Mouse (Mus musculus) skeletal muscle tissue, adult 2 months (tissue): Measurements from ENCODE around the gene Saal1.
"Not testable (repeated sequence)": the region's sequence is repeated elsewhere in the genome, so short reads cannot be mapped to it uniquely, and the experiment has no call there.

Experiments
- DNase-seq: peaks from one replicate; pipeline ENCODE4 v3.0.0-alpha.2; 2012; ENCODE audit warnings: low read depth, low spot score

Saal1 gene

DNA sequence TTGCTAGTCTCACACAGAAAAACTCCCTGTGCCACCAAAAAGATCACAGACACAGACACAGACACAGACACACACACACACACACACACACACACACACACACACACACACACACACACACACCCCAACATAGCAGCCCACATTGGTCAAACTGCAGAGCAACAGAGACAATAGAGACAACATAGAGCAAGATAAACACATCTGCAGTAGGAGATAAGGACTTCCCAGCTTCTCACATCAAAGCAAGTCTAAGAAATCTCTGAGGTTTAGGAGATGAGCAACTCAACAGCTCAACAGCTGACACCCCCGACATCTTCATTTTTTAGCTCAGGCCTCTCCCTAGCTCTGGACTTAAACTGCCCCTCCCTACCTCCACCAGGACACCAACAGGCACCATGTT lies 13.7 kb downstream of the Saal1 start:
- DNase-seq = no peak

DNA sequence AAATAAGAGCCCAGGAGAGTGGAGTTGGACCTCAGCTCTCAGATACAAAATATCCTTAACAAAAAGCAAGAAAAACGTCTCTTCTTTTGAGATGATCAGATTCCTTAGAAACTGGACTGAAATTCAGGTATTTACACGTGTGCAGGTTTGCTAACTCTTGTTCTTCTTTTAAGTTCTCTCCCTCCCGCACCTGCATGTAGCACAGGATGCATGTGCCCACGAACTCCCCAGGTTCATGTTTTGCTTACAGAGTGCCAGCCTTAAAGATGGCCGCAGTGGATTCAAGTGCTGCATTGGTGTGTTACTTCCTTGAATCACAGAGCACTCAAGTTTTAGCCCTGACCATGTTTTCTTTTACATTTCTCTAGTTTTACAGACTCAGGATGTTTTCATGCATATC lies 23.7 kb downstream of the Saal1 start:
- DNase-seq = no peak

GRCm38 (mm10) chr7:46680732-46681131 lies 29.7 kb downstream of the Saal1 start:
- DNase-seq = no peak

GRCm38 (mm10) chr7:46679044-46679443 lies 31.4 kb downstream of the Saal1 start:
- DNase-seq = not testable (repeated sequence)

DNA sequence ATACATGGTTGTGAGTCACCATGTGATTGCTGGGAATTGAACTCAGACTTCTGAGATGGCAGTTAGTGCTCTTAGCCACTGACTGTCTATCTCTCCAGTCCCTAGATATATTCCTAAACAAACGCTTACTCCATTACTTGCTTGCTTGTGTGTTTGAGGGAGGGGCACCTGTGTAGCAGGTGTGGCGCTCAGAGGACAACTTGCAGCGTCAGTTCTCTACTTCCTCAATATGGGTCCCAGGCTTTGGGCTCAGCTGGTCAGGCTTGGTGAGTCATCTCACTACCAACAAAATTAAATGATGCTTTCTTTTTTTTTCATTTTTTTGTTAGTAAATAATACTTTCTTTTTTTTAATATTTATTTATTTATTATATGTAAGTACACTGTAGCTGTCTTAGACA lies 32.1 kb downstream of the Saal1 start:
- no peak for DNase-seq

DNA sequence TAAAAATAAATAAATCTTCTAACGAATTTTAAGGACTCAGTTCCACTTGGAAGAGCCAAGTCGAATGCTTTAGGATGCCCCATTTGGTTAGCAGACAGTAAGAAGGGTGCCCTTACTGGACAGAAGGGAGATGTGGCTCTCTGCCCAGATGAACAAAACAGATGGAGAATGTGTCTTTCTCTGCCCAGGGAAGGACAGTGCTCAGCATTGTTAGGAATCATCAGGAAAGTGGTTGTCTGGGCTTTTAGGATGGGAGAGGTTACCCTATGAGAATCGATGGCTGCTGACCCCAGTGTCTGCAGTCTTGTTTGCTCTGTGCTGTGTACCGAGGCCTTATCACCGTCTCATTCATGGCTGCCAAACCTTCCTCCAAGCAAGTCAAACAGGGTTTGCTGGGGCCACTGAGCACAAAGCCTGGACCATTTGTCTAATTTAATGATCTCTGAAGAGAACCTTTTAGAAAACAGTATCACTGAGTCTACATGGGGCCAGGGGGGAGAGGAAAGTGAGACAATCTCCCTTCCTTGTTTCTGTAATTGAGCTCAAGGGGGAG lies 33.6 kb downstream of the Saal1 start:
- DNase-seq = no peak

- no peak for DNase-seq
These were observed 34.6 kb downstream of the Saal1 start for GRCm38 (mm10) chr7:46675886-46676285.

DNA sequence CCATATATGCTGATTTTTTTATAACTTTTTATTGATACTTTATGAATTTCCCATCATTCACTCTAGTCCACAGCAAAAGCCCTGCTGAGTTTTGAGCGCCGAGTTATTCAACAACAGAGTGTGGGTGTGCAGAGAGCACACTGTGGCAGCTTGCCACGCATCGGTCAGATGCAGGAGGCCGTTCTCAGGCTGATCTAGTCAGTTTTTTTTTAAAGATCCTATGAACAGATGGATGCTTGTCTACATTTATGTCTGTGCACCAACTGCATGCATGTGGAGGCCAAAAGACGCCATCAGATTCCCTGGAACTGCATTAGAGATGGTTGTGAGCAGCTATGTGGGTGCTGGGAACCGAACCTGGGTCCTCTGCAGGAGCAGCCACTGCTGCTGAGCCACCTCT lies 35.4 kb downstream of the Saal1 start:
- no peak for DNase-seq

DNA sequence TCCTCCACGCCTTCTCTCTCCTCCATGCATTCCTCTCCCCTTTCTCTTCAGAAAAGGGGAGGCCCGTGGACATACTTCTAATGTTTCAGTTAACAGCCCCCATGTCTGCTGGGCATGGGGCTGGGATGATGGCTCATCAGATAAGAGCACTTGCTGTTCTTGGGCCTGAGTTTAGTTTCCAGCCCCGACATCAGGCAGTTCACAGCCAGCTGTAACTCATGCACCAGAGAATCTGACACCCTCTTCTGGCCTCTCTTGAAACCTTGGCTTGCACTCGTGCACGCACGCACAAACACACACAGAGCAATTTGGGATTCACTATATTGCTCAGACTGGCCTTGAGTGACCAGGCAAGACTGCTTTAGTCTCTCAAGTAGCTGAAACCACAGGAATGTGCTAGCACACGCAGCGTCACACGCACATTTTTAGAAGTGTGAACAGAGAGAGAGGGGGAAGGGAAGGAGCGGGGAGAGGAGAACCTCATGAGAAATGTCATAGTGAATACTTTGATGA lies 38.3 kb downstream of the Saal1 start, which contains the start of gene Tph1:
Gene Tph1, minus strand, starts transcription at position 378 of the 513 bp plus-strand sequence.
- peak; percentile 69 for DNase-seq

- no peak for DNase-seq
These were observed 43.2 kb downstream of the Saal1 start for GRCm38 (mm10) chr7:46667256-46667655.

DNA sequence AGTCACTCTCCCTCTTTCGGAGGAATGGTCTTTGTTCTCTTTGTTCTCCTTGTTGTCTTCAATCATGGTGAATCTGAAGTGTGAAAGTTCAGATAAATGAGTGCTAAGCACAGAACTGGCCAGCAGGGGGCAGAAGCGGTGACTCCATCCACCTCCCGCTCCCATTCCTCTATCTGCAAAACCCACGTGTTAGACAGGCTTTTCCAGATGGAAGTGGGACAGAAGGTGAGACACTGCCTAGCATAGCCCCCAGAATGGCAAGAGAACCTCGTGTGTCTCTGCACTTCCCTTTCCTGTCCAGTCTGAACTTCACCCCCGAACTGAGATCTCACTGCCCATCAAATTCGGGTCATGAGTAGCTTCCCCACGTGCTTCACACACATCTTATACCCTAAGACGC lies 45.2 kb downstream of the Saal1 start:
- DNase-seq = no peak

DNA sequence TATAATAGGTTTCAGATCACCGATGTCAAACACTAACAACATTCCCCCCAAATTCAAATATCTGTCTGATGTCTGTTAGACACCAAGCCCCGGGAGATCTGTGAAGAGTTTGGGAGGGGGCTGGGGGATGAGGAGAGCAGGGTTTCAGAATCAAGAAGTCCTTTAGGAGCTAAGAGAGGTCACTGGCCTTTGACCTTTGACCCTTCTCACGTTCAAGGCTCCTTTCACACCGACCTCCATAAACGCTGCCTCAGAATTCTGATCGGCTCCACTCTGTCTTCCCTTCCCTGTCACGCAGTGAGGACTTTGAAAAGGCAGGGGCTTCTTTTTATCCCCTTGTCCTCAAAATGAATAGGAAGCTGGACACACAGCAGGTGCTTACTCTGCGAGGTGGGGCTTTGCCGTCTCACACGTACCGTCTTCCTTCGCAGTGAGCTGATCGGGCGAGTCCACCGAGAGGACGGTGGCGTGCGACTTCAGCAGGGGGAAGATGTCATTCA lies 48.8 kb downstream of the Saal1 start:
- DNase-seq = no peak

GRCm38 (mm10) chr7:46652279-46652678 lies 58.2 kb downstream of the Saal1 start:
- DNase-seq = no peak

- DNase-seq = not testable (repeated sequence)
These were observed 60.2 kb downstream of the Saal1 start for GRCm38 (mm10) chr7:46650231-46650630.

- DNase-seq = no peak
These were observed 61.9 kb downstream of the Saal1 start for GRCm38 (mm10) chr7:46648431-46649140.

- DNase-seq = no peak
These were observed 67.3 kb downstream of the Saal1 start for GRCm38 (mm10) chr7:46643172-46643571.

GRCm38 (mm10) chr7:46640062-46640461 lies 70.4 kb downstream of the Saal1 start:
- DNase-seq = no peak

DNA sequence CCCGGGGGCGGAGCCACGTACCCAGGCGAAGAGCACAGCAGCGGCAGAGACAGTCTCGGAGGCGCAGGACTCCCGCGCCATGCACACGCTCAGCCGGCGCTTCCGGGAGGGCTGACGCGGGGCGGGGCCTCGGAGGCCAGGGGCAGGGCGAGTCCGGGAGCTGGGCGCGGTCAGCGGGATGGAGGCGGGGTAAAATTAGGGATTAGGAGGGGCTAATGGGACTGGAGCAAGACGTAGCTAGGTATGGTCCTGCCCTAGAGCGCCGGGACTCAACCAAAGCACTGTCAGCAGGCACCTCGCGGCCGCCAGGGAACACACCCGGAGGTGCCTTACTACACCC lies 70.8 kb downstream of the Saal1 start, which contains the start of gene Sergef:
Gene Sergef, minus strand, starts transcription at position 116 of the 340 bp plus-strand sequence.
- peak; percentile 62 for DNase-seq

DNA sequence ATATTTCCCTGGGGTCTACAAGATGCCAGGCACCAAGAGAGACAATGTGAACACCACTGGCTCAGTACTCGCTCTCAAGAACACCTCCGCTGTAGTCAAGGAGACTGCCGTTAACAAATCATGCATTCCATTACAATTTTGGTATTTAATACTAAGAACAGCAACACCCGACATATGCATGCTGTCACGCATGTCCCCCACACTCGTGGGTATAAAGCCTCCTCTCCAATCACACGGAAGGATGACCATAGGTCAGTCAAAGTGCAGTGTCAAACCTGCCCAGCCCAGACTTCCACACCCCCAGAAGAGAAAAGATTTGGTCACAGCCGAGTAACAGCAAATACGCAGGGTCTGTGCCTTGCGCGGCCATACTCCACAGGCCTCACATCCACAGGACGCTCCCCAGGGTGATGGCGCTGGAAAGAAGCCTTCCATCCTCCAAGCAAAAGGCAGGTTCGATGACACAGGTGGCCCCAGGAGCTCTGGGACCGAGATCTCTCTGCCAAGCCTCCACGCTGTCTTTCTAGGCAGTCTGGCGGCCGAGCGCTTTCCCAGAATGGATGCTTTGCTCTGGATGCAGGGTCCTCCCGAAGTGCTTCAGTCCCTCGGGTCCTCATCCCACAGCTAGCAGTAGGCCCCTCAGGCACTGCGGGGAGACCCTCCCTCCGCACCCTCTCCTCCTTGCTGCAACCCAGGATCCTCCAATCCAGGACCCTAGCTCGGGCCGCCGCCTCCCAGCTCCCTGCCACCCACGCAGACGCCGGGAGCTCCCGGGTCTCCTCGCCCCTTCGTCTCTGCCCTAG lies 71.4 kb downstream of the Saal1 start:
- no peak for DNase-seq
